Mouse (Mus musculus): ENCODE results near the gene Fibp.
"Not testable (repeated sequence)": the region's sequence is repeated elsewhere in the genome, so short reads cannot be mapped to it uniquely, and the experiment has no call there.

Fibp gene

GRCm38 (mm10) chr19:5490313-5490897, 30.0 kb downstream of the Fibp start, which contains the start of gene Cfl1:
Gene Cfl1 (plus strand): TSS chr19:5490455.
- DNase-seq = peak; percentile 97

GRCm38 (mm10) chr19:5490898-5491708, 30.7 kb downstream of the Fibp start:
- DNase-seq = peak; percentile 91

- no peak for DNase-seq
Observed at GRCm38 (mm10) chr19:5492641-5493040, 32.2 kb downstream of the Fibp start.

GRCm38 (mm10) chr19:5493301-5493721, 32.9 kb downstream of the Fibp start:
- DNase-seq = not testable (repeated sequence)

- peak; percentile 62 for DNase-seq
Observed at GRCm38 (mm10) chr19:5494314-5494713, 33.9 kb downstream of the Fibp start.

- DNase-seq = no peak
Observed at GRCm38 (mm10) chr19:5495353-5496051, 35.1 kb downstream of the Fibp start.

GRCm38 (mm10) chr19:5496052-5496370, 35.6 kb downstream of the Fibp start:
- DNase-seq = no peak

- DNase-seq = no peak
Observed at GRCm38 (mm10) chr19:5500330-5500875, 40.0 kb downstream of the Fibp start.

GRCm38 (mm10) chr19:5503687-5504086, 43.3 kb downstream of the Fibp start, which contains the start of gene 1700020D05Rik:
Gene 1700020D05Rik (minus strand): TSS chr19:5503787.
- no peak for DNase-seq

GRCm38 (mm10) chr19:5510031-5511026, 49.9 kb downstream of the Fibp start, which contains the start of gene Snx32:
Gene Snx32 (minus strand): TSS chr19:5510538.
- peak; percentile 99 for DNase-seq

- no peak for DNase-seq
Observed at GRCm38 (mm10) chr19:5511074-5511632, 50.7 kb downstream of the Fibp start.

GRCm38 (mm10) chr19:5512091-5513004, 51.9 kb downstream of the Fibp start:
- no peak for DNase-seq

GRCm38 (mm10) chr19:5513005-5513349, 52.6 kb downstream of the Fibp start:
- no peak for DNase-seq
